Mouse (Mus musculus): Measurements from ENCODE around the gene Mgat5b. TPM values are rescaled to one million over a fixed set of nuclear protein-coding genes. Genes with fewer than 3 reads are reported as not detected.

The Mgat5b gene
- polyA plus RNA-seq, 1 experiment from 2014 or later: not detected

- WGBS (ENCODE audit: insufficient replicate concordance): 58% methylated on average over 7 of the region's 7 CpGs
- Histone ChIP-seq H3K27ac (ENCODE audit: low read length) (no peak overlapping the region), H3K36me3 (ENCODE audit: control insufficient read depth, insufficient read depth) (no peaks in the 10 kb centered on the region), H3K4me2 (ENCODE audit: low read depth, low read length) (no peak overlapping the region), H3K9me3 (replicated peaks; ENCODE audit: control insufficient read depth, low read length) (no peaks in the 10 kb centered on the region), H3K4me3 (ENCODE audit: low read depth, low read length) (no peak overlapping the region), H3K27me3 (ENCODE audit: control insufficient read depth, insufficient read depth, low read depth, low read length) (no peaks in the 10 kb centered on the region), H3K9ac (ENCODE audit: low read depth, low read length) (no peak overlapping the region), H3K4me1 (ENCODE audit: control insufficient read depth, low read depth, low read length) (no peaks in the 10 kb centered on the region)
- ATAC-seq (ENCODE audit: low read depth): no peak
Measured at GRCm38 (mm10) chr11:116965061-116965460, 46.4 kb downstream of the Mgat5b start.

GRCm38 (mm10) chr11:116965961-116966360, 47.3 kb downstream of the Mgat5b start:
- no peaks in the 10 kb centered on the region for H3K4me1 ChIP-seq (ENCODE audit: control insufficient read depth, low read depth, low read length)
- H3K27me3 ChIP-seq (ENCODE audit: control insufficient read depth, insufficient read depth, low read depth, low read length): no peaks in the 10 kb centered on the region
- no peak overlapping the region for H3K27ac ChIP-seq (ENCODE audit: low read length)
- ATAC-seq (ENCODE audit: low read depth): no peak
- H3K4me2 ChIP-seq (ENCODE audit: low read depth, low read length): no peak overlapping the region
- no peaks in the 10 kb centered on the region for H3K9me3 ChIP-seq (replicated peaks; ENCODE audit: control insufficient read depth, low read length)
- H3K9ac ChIP-seq (ENCODE audit: low read depth, low read length): no peak overlapping the region
- H3K36me3 ChIP-seq (ENCODE audit: control insufficient read depth, insufficient read depth): no peaks in the 10 kb centered on the region
- 47% methylated on average over 2 of the region's 2 CpGs for WGBS (ENCODE audit: insufficient replicate concordance)
- no peak overlapping the region for H3K4me3 ChIP-seq (ENCODE audit: low read depth, low read length)

GRCm38 (mm10) chr11:116968586-116968985, 49.9 kb downstream of the Mgat5b start:
- H3K36me3 ChIP-seq (ENCODE audit: control insufficient read depth, insufficient read depth): no peaks in the 10 kb centered on the region
- H3K4me2 ChIP-seq (ENCODE audit: low read depth, low read length): no peak overlapping the region
- no peaks in the 10 kb centered on the region for H3K27me3 ChIP-seq (ENCODE audit: control insufficient read depth, insufficient read depth, low read depth, low read length)
- H3K4me3 ChIP-seq (ENCODE audit: low read depth, low read length): no peak overlapping the region
- 56% methylated on average over 9 of the region's 9 CpGs for WGBS (ENCODE audit: insufficient replicate concordance)
- no peaks in the 10 kb centered on the region for H3K9me3 ChIP-seq (replicated peaks; ENCODE audit: control insufficient read depth, low read length)
- H3K27ac ChIP-seq (ENCODE audit: low read length): no peak overlapping the region
- no peak for ATAC-seq (ENCODE audit: low read depth)
- H3K9ac ChIP-seq (ENCODE audit: low read depth, low read length): no peak overlapping the region
- H3K4me1 ChIP-seq (ENCODE audit: control insufficient read depth, low read depth, low read length): no peaks in the 10 kb centered on the region

- H3K4me1 ChIP-seq (ENCODE audit: control insufficient read depth, low read depth, low read length): no peaks in the 10 kb centered on the region
- WGBS (ENCODE audit: insufficient replicate concordance): 63% methylated on average over 11 of the region's 11 CpGs
- no peak for ATAC-seq (ENCODE audit: low read depth)
Measured at GRCm38 (mm10) chr11:116969498-116969897, 50.8 kb downstream of the Mgat5b start.

GRCm38 (mm10) chr11:116970847-116971246, 52.2 kb downstream of the Mgat5b start:
- H3K27ac ChIP-seq (ENCODE audit: low read length): no peak overlapping the region
- H3K9me3 ChIP-seq (replicated peaks; ENCODE audit: control insufficient read depth, low read length): no peaks in the 10 kb centered on the region
- H3K4me2 ChIP-seq (ENCODE audit: low read depth, low read length): no peak overlapping the region
- H3K9ac ChIP-seq (ENCODE audit: low read depth, low read length): no peak overlapping the region
- no peaks in the 10 kb centered on the region for H3K4me1 ChIP-seq (ENCODE audit: control insufficient read depth, low read depth, low read length)
- no peak for ATAC-seq (ENCODE audit: low read depth)
- no peaks in the 10 kb centered on the region for H3K36me3 ChIP-seq (ENCODE audit: control insufficient read depth, insufficient read depth)
- H3K4me3 ChIP-seq (ENCODE audit: low read depth, low read length): no peak overlapping the region
- H3K27me3 ChIP-seq (ENCODE audit: control insufficient read depth, insufficient read depth, low read depth, low read length): no peaks in the 10 kb centered on the region
- 62% methylated on average over 4 of the region's 4 CpGs for WGBS (ENCODE audit: insufficient replicate concordance)

More at GRCm38 (mm10) chr11:116969498-116969897, 50.8 kb downstream of the Mgat5b start:
- Histone ChIP-seq H3K4me2 (ENCODE audit: low read depth, low read length) (no peak overlapping the region), H3K36me3 (ENCODE audit: control insufficient read depth, insufficient read depth) (no peaks in the 10 kb centered on the region), H3K4me3 (ENCODE audit: low read depth, low read length) (no peak overlapping the region), H3K9me3 (replicated peaks; ENCODE audit: control insufficient read depth, low read length) (no peaks in the 10 kb centered on the region), H3K27ac (ENCODE audit: low read length) (no peak overlapping the region), H3K9ac (ENCODE audit: low read depth, low read length) (no peak overlapping the region), H3K27me3 (ENCODE audit: control insufficient read depth, insufficient read depth, low read depth, low read length) (no peaks in the 10 kb centered on the region)

- Histone ChIP-seq H3K4me2 (ENCODE audit: low read depth, low read length) (no peak overlapping the region), H3K4me1 (ENCODE audit: control insufficient read depth, low read depth, low read length) (no peaks in the 10 kb centered on the region), H3K9me3 (replicated peaks; ENCODE audit: control insufficient read depth, low read length) (no peaks in the 10 kb centered on the region), H3K9ac (ENCODE audit: low read depth, low read length) (no peak overlapping the region), H3K4me3 (ENCODE audit: low read depth, low read length) (no peak overlapping the region), H3K36me3 (ENCODE audit: control insufficient read depth, insufficient read depth) (no peaks in the 10 kb centered on the region), H3K27ac (ENCODE audit: low read length) (no peak overlapping the region), H3K27me3 (ENCODE audit: control insufficient read depth, insufficient read depth, low read depth, low read length) (no peaks in the 10 kb centered on the region)
- ATAC-seq (ENCODE audit: low read depth): no peak
- WGBS (ENCODE audit: insufficient replicate concordance): 49% methylated on average over 4 of the region's 4 CpGs
Measured at GRCm38 (mm10) chr11:116972828-116973227, 54.2 kb downstream of the Mgat5b start.

- no peak for ATAC-seq (ENCODE audit: low read depth)
- 69% methylated on average over 9 of the region's 9 CpGs for WGBS (ENCODE audit: insufficient replicate concordance)
- H3K4me2 ChIP-seq (ENCODE audit: low read depth, low read length): no peak overlapping the region
- no peaks in the 10 kb centered on the region for H3K27me3 ChIP-seq (ENCODE audit: control insufficient read depth, insufficient read depth, low read depth, low read length)
- no peaks in the 10 kb centered on the region for H3K4me1 ChIP-seq (ENCODE audit: control insufficient read depth, low read depth, low read length)
- no peak overlapping the region for H3K4me3 ChIP-seq (ENCODE audit: low read depth, low read length)
- no peak overlapping the region for H3K9ac ChIP-seq (ENCODE audit: low read depth, low read length)
- no peaks in the 10 kb centered on the region for H3K9me3 ChIP-seq (replicated peaks; ENCODE audit: control insufficient read depth, low read length)
- H3K36me3 ChIP-seq (ENCODE audit: control insufficient read depth, insufficient read depth): no peaks in the 10 kb centered on the region
- no peak overlapping the region for H3K27ac ChIP-seq (ENCODE audit: low read length)
Measured at GRCm38 (mm10) chr11:116973508-116973907, 54.8 kb downstream of the Mgat5b start.

GRCm38 (mm10) chr11:116974341-116974740, 55.7 kb downstream of the Mgat5b start:
- ATAC-seq (ENCODE audit: low read depth): no peak
- H3K4me3 ChIP-seq (ENCODE audit: low read depth, low read length): no peak overlapping the region

GRCm38 (mm10) chr11:116980313-116980712, 61.6 kb downstream of the Mgat5b start:
- Histone ChIP-seq H3K4me1 (ENCODE audit: control insufficient read depth, low read depth, low read length) (no peaks in the 10 kb centered on the region), H3K27me3 (ENCODE audit: control insufficient read depth, insufficient read depth, low read depth, low read length) (no peaks in the 10 kb centered on the region), H3K27ac (ENCODE audit: low read length) (no peak overlapping the region), H3K4me2 (ENCODE audit: low read depth, low read length) (no peak overlapping the region), H3K36me3 (ENCODE audit: control insufficient read depth, insufficient read depth) (no peaks in the 10 kb centered on the region), H3K9ac (ENCODE audit: low read depth, low read length) (no peak overlapping the region), H3K4me3 (ENCODE audit: low read depth, low read length) (no peak overlapping the region), H3K9me3 (replicated peaks; ENCODE audit: control insufficient read depth, low read length) (no peaks in the 10 kb centered on the region)
- no peak for ATAC-seq (ENCODE audit: low read depth)
- 39% methylated on average over 5 of the region's 5 CpGs for WGBS (ENCODE audit: insufficient replicate concordance)

More at GRCm38 (mm10) chr11:116974341-116974740, 55.7 kb downstream of the Mgat5b start:
- H3K36me3 ChIP-seq (ENCODE audit: control insufficient read depth, insufficient read depth): no peaks in the 10 kb centered on the region
- WGBS (ENCODE audit: insufficient replicate concordance): 56% methylated on average over 7 of the region's 7 CpGs
- no peak overlapping the region for H3K27ac ChIP-seq (ENCODE audit: low read length)
- H3K27me3 ChIP-seq (ENCODE audit: control insufficient read depth, insufficient read depth, low read depth, low read length): no peaks in the 10 kb centered on the region
- no peaks in the 10 kb centered on the region for H3K4me1 ChIP-seq (ENCODE audit: control insufficient read depth, low read depth, low read length)
- H3K4me2 ChIP-seq (ENCODE audit: low read depth, low read length): no peak overlapping the region
- H3K9me3 ChIP-seq (replicated peaks; ENCODE audit: control insufficient read depth, low read length): no peaks in the 10 kb centered on the region
- H3K9ac ChIP-seq (ENCODE audit: low read depth, low read length): no peak overlapping the region

All from liver, embryonic 16.5 days (tissue).